Mouse (Mus musculus) intestine, embryonic 14.5 days (tissue): ENCODE results near the gene Unc45a. TPM values are rescaled to one million over a fixed set of nuclear protein-coding genes. Genes with fewer than 3 reads are reported as not detected.

Experiments
- ATAC-seq: fragments of 200-750 bp; cut with Nextera tagmentation; replicated peaks from 2 replicates; pipeline ENCODE4 v1.8.0; 2017; ENCODE audit warnings: low read depth, moderate number of reproducible peaks, moderate TSS enrichment, moderate library complexity; ENCODE audit not compliant: low FRiP score, low TSS enrichment
- DNase-seq: peaks from one replicate; pipeline ENCODE4 v3.0.0-alpha.2; 2018; ENCODE audit warnings: low spot score
- H3K27ac ChIP-seq: fragments of 300-500 bp; sonication (generic); 2 replicates; pipeline ENCODE4 v1.5.1; 2014; ENCODE audit warnings: low read depth, mild to moderate bottlenecking, control low read depth
- H3K27me3 ChIP-seq: fragments of 300-500 bp; sonication (generic); replicated peaks from 2 replicates; pipeline ENCODE4 v1.6.1; 2014; ENCODE audit warnings: low read length, control low read depth; ENCODE audit not compliant: control insufficient read depth, insufficient read depth
- H3K36me3 ChIP-seq: fragments of 300-500 bp; sonication (generic); 2 replicates; pipeline ENCODE4 v1.6.1; 2014; ENCODE audit warnings: low read length, control low read depth; ENCODE audit not compliant: control insufficient read depth, insufficient read depth
- H3K4me1 ChIP-seq: fragments of 300-500 bp; sonication (generic); replicated peaks from 2 replicates; pipeline ENCODE4 v1.6.1; 2014; ENCODE audit warnings: low read length, control low read depth, mixed read lengths; ENCODE audit not compliant: control insufficient read depth, insufficient read depth
- H3K4me2 ChIP-seq: fragments of 300-500 bp; sonication (generic); 2 replicates; pipeline ENCODE4 v1.6.1; 2014; ENCODE audit warnings: low read length
- H3K4me3 ChIP-seq: fragments of 300-500 bp; sonication (generic); 2 replicates; pipeline ENCODE4 v1.5.1; 2014; ENCODE audit warnings: low read depth, low read length, control low read depth, mixed read lengths
- H3K9ac ChIP-seq: fragments of 300-500 bp; sonication (generic); 2 replicates; pipeline ENCODE4 v1.6.1; 2014; ENCODE audit warnings: mild to moderate bottlenecking, low read length
- H3K9me3 ChIP-seq: fragments of 300-500 bp; sonication (generic); 2 replicates; pipeline ENCODE4 v1.6.1; 2016; ENCODE audit warnings: low read length, control low read depth; ENCODE audit not compliant: control insufficient read depth
- WGBS: fragments of 180-500 bp; shearing (Covaris S2); extraction: QIAGEN DNeasy Blood & Tissue Kit; methylation state at CpG from one replicate; pipeline ENCODE4 v1.1.7; 2014; 5-methylcytosine and 5-hydroxymethylcytosine counted together
- polyA plus RNA-seq: library from polyadenylated mRNA; unstranded; fragments of >200 nt; fragmentation: Nextera tagmentation; extraction: Ambion mirVana; gene quantifications from 2 replicates; pipeline ENCODE4 v1.2.1, GENCODE M21; 2014

The Unc45a gene
- polyA plus RNA-seq, 1 experiment from 2014 or later, result 29.9 TPM

DNA sequence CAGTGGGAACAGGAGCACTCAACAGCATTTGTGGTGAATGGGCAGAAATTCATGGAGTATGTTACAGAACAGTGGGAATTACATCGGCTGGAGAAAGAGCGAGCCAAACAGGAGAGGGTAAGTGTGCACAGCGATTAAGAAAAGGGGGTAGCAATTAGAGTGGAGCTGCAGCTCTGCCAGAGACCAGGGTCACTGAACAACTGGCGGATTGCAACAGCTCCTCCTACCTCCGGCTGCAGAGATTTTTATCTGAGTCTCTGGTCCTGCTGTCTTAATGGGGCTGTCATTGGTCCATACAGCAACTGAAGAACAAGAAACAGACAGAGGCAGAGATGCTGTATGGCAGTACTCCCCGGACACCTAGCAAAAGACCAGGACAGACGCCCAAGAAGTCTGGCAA is 30.0 kb downstream of the Unc45a start:
- Histone ChIP-seq H3K4me2 (no peak overlapping the region), H3K4me1 (no peaks in the 10 kb centered on the region), H3K9ac (no peak overlapping the region), H3K36me3 (peaks cover 100% of the 10 kb centered on the region), H3K9me3 (no peaks in the 10 kb centered on the region), H3K4me3 (no peak overlapping the region), H3K27me3 (no peaks in the 10 kb centered on the region), H3K27ac (no peak overlapping the region)
- ATAC-seq (no peak), DNase-seq (no peak)
- 81% methylated on average over 7 of the region's 7 CpGs for WGBS

DNA sequence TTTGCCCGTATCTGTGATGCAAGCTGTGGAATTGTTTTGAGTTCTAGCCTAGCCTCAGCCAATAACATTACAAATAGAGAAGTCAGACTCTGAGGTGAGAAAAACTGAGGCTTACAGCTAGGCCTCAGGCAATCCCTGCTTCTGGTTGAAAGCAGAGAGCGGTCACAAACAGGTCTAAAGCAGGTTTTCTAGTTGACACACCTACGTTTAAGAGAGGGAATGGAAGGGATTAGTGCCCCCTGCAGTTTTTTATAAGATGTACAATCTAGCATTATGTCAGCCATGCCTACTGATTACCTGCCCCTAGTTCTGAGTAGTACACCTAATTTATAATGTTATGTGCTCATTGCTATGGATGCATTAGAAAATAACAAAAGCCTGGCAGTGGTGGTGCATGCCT is 33.0 kb downstream of the Unc45a start:
- Histone ChIP-seq H3K36me3 (peaks cover 100% of the 10 kb centered on the region), H3K4me2 (no peak overlapping the region), H3K9me3 (no peaks in the 10 kb centered on the region), H3K27me3 (no peaks in the 10 kb centered on the region), H3K4me3 (no peak overlapping the region), H3K27ac (no peak overlapping the region), H3K4me1 (no peaks in the 10 kb centered on the region), H3K9ac (no peak overlapping the region)
- WGBS, result 90% methylated on average over 3 of the region's 3 CpGs
- ATAC-seq (no peak), DNase-seq (no peak)

DNA sequence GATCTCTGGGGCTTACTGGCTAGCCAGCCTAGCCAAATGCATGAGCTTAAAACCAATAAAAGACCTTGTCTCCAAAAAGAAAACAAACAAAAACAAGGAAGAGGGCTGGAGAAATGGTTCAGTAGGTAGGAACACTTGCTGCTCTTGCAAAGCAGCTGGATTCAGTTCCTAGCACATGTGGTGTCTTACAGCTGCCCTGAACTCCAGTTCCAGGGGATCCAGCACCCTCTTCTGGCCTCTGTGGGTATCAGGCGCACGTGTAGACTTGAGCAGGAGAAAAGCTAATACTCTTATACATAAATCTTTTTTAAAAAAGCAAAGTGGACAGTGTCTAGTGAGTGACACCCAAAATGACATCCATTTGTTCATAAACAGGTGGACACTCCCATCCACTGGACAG is 39.3 kb downstream of the Unc45a start:
- WGBS, result 83% methylated on average over 2 of the region's 2 CpGs
- H3K4me2 ChIP-seq, result no peak overlapping the region
- 0 out of 2 replicates have a peak, but pooled peaks cover 5% of the 10 kb centered on the region for H3K4me1 ChIP-seq
- DNase-seq, result no peak
- ATAC-seq, result no peak
- no peaks in the 10 kb centered on the region for H3K9me3 ChIP-seq
- no peak overlapping the region for H3K27ac ChIP-seq
- no peaks in the 10 kb centered on the region for H3K27me3 ChIP-seq
- no peak overlapping the region for H3K9ac ChIP-seq
- peaks cover 72% of the 10 kb centered on the region for H3K36me3 ChIP-seq
- no peak overlapping the region for H3K4me3 ChIP-seq

DNA sequence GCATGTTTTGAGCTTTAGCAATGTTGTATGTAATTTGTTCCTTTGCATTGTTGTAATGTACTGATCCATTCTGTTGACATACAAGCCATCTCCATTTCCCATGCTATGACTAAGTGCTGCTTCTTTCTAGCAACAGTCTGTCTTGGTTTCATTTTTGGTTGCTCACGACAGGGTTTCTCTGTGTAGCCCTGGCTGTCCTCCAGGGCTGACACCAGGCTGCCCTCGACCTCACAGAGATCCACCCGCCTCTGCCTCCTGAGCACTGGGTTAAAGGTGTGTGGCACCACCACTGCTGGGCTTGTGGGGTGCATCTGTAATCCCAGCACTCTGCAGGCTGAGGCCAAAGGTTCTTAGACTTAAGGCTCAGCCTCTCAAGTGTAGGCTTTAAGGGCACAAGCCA is 41.2 kb downstream of the Unc45a start:
- Histone ChIP-seq H3K9me3 (no peaks in the 10 kb centered on the region), H3K36me3 (peaks cover 52% of the 10 kb centered on the region), H3K9ac (no peak overlapping the region), H3K27me3 (no peaks in the 10 kb centered on the region), H3K4me3 (no peak overlapping the region), H3K27ac (no peak overlapping the region), H3K4me1 (peaks cover 12% of the 10 kb centered on the region), H3K4me2 (no peak overlapping the region)
- no peak for ATAC-seq
- WGBS, result 87% methylated on average over 3 of the region's 3 CpGs
- no peak for DNase-seq

DNA sequence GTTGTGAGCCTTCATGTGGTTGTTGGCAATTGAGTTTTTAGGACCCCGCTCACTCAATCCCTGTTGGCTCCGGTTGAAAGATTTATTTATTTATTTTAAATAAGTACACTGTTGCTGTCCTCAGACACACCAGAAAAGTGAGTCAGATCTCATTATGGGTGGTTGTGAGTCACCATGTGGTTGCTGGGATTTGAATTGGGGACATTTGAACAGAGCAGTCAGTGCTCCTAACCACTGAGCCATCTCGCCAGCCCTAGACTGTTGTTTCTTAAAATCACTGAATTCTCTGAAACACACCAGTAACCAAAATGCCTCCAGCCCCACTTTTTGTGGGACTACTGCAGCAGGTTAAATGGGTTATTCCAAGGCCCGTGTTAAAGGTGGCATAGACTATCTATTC is 42.1 kb downstream of the Unc45a start:
- Histone ChIP-seq H3K9ac (no peak overlapping the region), H3K27me3 (no peaks in the 10 kb centered on the region), H3K4me1 (peaks cover 12% of the 10 kb centered on the region), H3K27ac (no peak overlapping the region), H3K4me2 (no peak overlapping the region), H3K36me3 (peaks cover 44% of the 10 kb centered on the region), H3K9me3 (no peaks in the 10 kb centered on the region), H3K4me3 (no peak overlapping the region)
- 93% methylated on average over 4 of the region's 4 CpGs for WGBS
- no peak for DNase-seq
- ATAC-seq, result no peak

DNA sequence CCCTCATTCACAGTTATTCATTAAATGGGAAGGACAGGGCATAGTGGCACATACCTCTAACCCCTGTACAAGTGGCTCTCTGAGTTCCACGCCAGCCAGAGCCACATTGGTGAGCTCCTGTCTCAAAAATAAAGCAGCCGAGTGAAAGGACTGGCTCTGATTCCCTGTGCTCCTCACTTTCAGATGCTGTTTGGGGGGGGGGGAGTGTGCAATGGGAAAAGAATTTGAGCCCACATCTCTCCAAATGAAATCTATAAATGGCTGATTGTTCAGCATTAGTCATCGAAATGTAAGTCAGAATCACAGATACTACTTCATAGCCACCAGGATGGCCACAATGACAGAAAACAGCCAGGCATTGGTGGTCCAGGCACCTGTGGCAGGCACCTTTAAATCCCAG is 43.8 kb downstream of the Unc45a start:
- Histone ChIP-seq H3K4me3 (no peak overlapping the region), H3K4me1 (peaks cover 12% of the 10 kb centered on the region), H3K4me2 (no peak overlapping the region), H3K27me3 (no peaks in the 10 kb centered on the region), H3K9me3 (no peaks in the 10 kb centered on the region), H3K36me3 (peaks cover 28% of the 10 kb centered on the region), H3K9ac (no peak overlapping the region), H3K27ac (no peak overlapping the region)
- ATAC-seq (no peak), DNase-seq (no peak)
- WGBS, result 89% methylated on average over 3 of the region's 3 CpGs

DNA sequence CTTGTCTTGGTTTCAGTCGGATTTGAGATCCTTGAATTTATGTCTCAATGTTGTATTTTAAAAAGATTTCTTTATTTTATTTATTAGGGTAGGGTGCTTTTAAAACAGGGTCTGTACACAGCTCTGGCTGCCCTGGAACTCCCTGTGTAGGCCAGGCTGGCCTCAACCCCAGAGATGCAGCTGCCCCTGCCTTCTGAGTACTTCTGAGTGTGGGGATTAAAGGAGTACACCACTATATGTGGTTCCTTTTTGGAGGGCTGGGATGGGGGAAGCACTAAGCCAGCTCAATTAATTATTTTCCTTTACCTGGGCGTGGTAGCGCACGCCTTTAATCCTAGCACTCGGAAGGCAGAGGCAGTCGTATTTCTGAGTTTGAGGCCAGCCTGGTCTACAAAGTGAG is 44.3 kb downstream of the Unc45a start:
- Histone ChIP-seq H3K27me3 (no peaks in the 10 kb centered on the region), H3K9me3 (no peaks in the 10 kb centered on the region), H3K4me1 (peaks cover 12% of the 10 kb centered on the region), H3K27ac (no peak overlapping the region), H3K9ac (no peak overlapping the region), H3K36me3 (peaks cover 23% of the 10 kb centered on the region), H3K4me2 (no peak overlapping the region), H3K4me3 (no peak overlapping the region)
- WGBS, result 93% methylated on average over 6 of the region's 6 CpGs
- no peak for ATAC-seq
- no peak for DNase-seq

DNA sequence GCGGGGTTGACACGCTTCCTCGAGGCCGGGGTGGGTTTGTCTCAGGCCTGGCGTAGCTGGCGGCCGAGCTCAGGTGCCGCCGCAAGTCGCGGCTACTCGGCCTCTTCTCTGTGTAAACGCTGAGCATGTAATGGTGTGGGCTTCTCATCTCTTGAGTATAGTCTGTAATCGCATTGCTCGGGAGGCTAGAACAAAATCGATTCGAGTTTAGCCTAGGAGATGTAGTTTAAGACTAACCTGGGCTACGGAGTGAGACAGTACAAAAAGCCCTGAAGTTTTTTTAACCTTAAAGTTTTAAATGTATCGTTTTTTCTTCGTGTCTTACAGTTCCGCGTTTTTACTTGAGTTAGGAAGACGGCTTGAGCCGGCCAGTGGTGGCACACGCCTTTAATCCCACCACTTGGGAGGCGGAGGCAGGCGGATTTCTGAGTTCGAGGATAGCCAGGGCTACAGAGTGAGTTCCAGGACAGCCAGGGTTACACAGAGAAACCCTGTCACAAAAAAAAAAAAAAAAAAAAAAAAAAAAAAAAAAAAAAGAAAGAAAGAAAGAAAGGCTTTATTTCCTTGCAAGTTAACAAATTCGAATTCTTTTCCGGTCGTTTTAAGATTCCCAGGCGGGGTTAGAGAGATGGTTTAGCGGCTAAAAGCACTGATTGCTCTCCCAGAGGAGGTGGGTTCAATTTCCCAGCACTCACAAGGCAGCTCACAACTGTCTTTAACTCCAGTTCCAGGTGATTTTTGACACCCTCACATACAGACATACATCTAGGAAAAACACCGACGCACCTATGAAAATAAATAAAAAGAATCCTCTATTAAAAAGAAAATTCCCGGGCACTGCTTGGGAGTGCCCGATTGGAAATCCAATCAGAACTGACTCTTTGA is 45.8 kb downstream of the Unc45a start:
- 9% methylated on average over 37 of the region's 37 CpGs for WGBS
- Histone ChIP-seq H3K4me1 (peaks cover 12% of the 10 kb centered on the region), H3K27me3 (no peaks in the 10 kb centered on the region), H3K9ac (peak overlapping the region; percentile 50), H3K9me3 (no peaks in the 10 kb centered on the region), H3K36me3 (peaks cover 18% of the 10 kb centered on the region; the same call in 1 of the 2 replicates), H3K4me2 (peak overlapping the region; percentile 46), H3K27ac (peak overlapping the region; percentile 62), H3K4me3 (peak overlapping the region; percentile 55)
- DNase-seq, result no peak
- ATAC-seq, result peak; percentile 64
